Comparison of ENCODE assay signal across 8 mouse cellular contexts in genomic region chr4:155694482-155695401, GRCm38 (mm10). TPM values are rescaled to one million over a fixed set of nuclear protein-coding genes. Genes with fewer than 3 reads are reported as not detected.
DNase-seq lines count a peak whose midpoint lies in the region; ATAC-seq and TF ChIP-seq lines count a peak whose summit lies in the region.

No protein-coding gene starts in this region.

- no peaks in the 10 kb centered on the region for H3K79me2 ChIP-seq in C2C12 (ENCODE audit: control insufficient read depth, insufficient read depth)

- H3K27me3 ChIP-seq in C2C12 (ENCODE audit: control insufficient read depth, insufficient read depth, insufficient read length), result no peaks in the 10 kb centered on the region
- H3K27me3 ChIP-seq in heart, embryonic 15.5 days, result peaks cover 24% of the 10 kb centered on the region; the same call in 1 of the 2 replicates
- H3K27me3 ChIP-seq in liver, embryonic 13.5 days, result peaks cover 70% of the 10 kb centered on the region
- H3K27me3 ChIP-seq in splenic B cell, adult 2 months (ENCODE audit: control insufficient read depth, insufficient read depth, low read length, poor library complexity, severe bottlenecking), result no peaks in the 10 kb centered on the region

- no peaks in the 10 kb centered on the region for H3K9me3 ChIP-seq in heart, embryonic 15.5 days (replicated peaks)
- no peaks in the 10 kb centered on the region for H3K9me3 ChIP-seq in liver, embryonic 13.5 days (replicated peaks)

- H3K27ac ChIP-seq in embryonic fibroblast, embryonic 13.5 days (ENCODE audit: insufficient read depth, low read length), result peak overlapping the region; percentile 1
- no peak overlapping the region; the same call in 1 of the 2 replicates for H3K27ac ChIP-seq in heart, embryonic 15.5 days
- no peak overlapping the region for H3K27ac ChIP-seq in liver, embryonic 13.5 days

- peak; percentile 76 to 77 for DNase-seq in adrenal gland, postnatal 36 days
- peak; percentile 67 for DNase-seq in kidney, postnatal 14 days
- DNase-seq in liver, embryonic 13.5 days, result no peak
- DNase-seq in natural killer cell, adult 2 months (ENCODE audit: low spot score in 2 of 2), result peak; percentile 51 to 74
- peak; percentile 80 for DNase-seq in splenic B cell, adult 2 months (ENCODE audit: low read depth, low spot score)

- peak; percentile 59 for TF ChIP-seq POLR2A in embryonic fibroblast, embryonic 13.5 days (IDR thresholded peaks at IDR 0.05; ENCODE audit: low read depth, low read length)

- H3K9ac ChIP-seq in heart, embryonic 15.5 days, result peak overlapping the region; percentile 67
- H3K9ac ChIP-seq in liver, embryonic 13.5 days, result peak overlapping the region; percentile 45

- no peak for TF ChIP-seq CTCF in C2C12 (IDR thresholded peaks at IDR 0.05; ENCODE audit: control insufficient read depth, insufficient read depth, insufficient read length)
- peak; percentile 23; the same call in 1 of the 2 replicates for TF ChIP-seq CTCF in embryonic fibroblast, embryonic 13.5 days (IDR thresholded peaks at IDR 0.05; ENCODE audit: borderline replicate concordance, insufficient read depth, low read length)

- peak; percentile 69 for ATAC-seq in heart, embryonic 15.5 days (replicated peaks; ENCODE audit: insufficient number of reproducible peaks, insufficient read depth, low FRiP score, low read depth)
- 0 out of 2 replicates have a peak, but pooled peaks have one; percentile 6 for ATAC-seq in liver, embryonic 13.5 days (ENCODE audit: low read depth)

- no peaks in the 10 kb centered on the region for H3K79me3 ChIP-seq in C2C12 (ENCODE audit: low read depth)

- H3K4me3 ChIP-seq in C2C12 (ENCODE audit: insufficient read depth, poor library complexity, severe bottlenecking), result peak overlapping the region; percentile 37
- peak overlapping the region; percentile 37 for H3K4me3 ChIP-seq in embryonic fibroblast, embryonic 13.5 days (ENCODE audit: insufficient read depth, low read length)
- H3K4me3 ChIP-seq in heart, embryonic 15.5 days, result peak overlapping the region; percentile 74
- peak overlapping the region; percentile 62 for H3K4me3 ChIP-seq in liver, embryonic 13.5 days (replicated peaks)

- H3K4me1 ChIP-seq in embryonic fibroblast, embryonic 13.5 days (ENCODE audit: control insufficient read depth, insufficient read depth, low read length), result peaks cover 17% of the 10 kb centered on the region
- H3K4me1 ChIP-seq in heart, embryonic 15.5 days (replicated peaks), result peaks cover 17% of the 10 kb centered on the region
- H3K4me1 ChIP-seq in liver, embryonic 13.5 days (replicated peaks), result peaks cover 13% of the 10 kb centered on the region

- H3K36me3 ChIP-seq in C2C12 (ENCODE audit: control insufficient read depth, insufficient read depth), result no peaks in the 10 kb centered on the region
- H3K36me3 ChIP-seq in heart, embryonic 15.5 days, result no peaks in the 10 kb centered on the region
- no peaks in the 10 kb centered on the region for H3K36me3 ChIP-seq in liver, embryonic 13.5 days
- no peaks in the 10 kb centered on the region for H3K36me3 ChIP-seq in splenic B cell, adult 2 months (ENCODE audit: control insufficient read depth, insufficient read depth, low read length, poor library complexity, severe bottlenecking)

- H3K4me2 ChIP-seq in heart, embryonic 15.5 days, result peak overlapping the region; percentile 99
- peak overlapping the region; percentile 75 for H3K4me2 ChIP-seq in liver, embryonic 13.5 days

- peak overlapping the region; percentile 73 for H3ac ChIP-seq in C2C12 (ENCODE audit: control insufficient read depth, insufficient read length, low read depth)

- 2% methylated on average over 88 of the region's 92 CpGs for WGBS in heart, embryonic 15.5 days
- 1% methylated on average over 89 of the region's 92 CpGs for WGBS in liver, embryonic 13.5 days (ENCODE audit: insufficient replicate concordance)

TF ChIP-seq in C2C12, 6 proteins besides CTCF, POLR2A, EP300 and RAD21:
- TF ChIP-seq MAX (IDR thresholded peaks at IDR 0.05) (peak; percentile 85), CEBPB (IDR thresholded peaks at IDR 0.05; ENCODE audit: low read depth) (no peak), MYOG (IDR thresholded peaks at IDR 0.05; ENCODE audit: control insufficient read depth, extremely low read depth, insufficient read length) (no peak)

RNA-seq across cellular contexts. Expression of gene Fndc10, which starts 0.6 kb away (rescaled TPM):
- polyA plus RNA-seq in C2C12 (2012; fragmentation: generic; extraction: Trizol), result 9.0 TPM
- total RNA-seq in adrenal gland, postnatal 36 days (2021), result 10 to 100 TPM; 31.3 to 59.8 TPM
- polyA plus RNA-seq in embryonic fibroblast, embryonic 13.5 days (2011; ENCODE audit: insufficient read length, low read depth, missing spikeins), result 11.1 and 16.1 TPM in 2 replicates
- 3.8 and 5.0 TPM in 2 replicates for polyA plus RNA-seq in heart, embryonic 15.5 days (2015; fragmentation: Nextera tagmentation; extraction: Ambion mirVana)
- 0.39 and 0.49 TPM in 2 replicates for polyA plus RNA-seq in liver, embryonic 13.5 days (2015; fragmentation: Nextera tagmentation; extraction: Ambion mirVana)

RNA-seq across cellular contexts. Expression of gene Ssu72, which starts 9.9 kb away (rescaled TPM):
- polyA plus RNA-seq in C2C12 (2012; fragmentation: generic; extraction: Trizol), result 92.4 TPM
- total RNA-seq in adrenal gland, postnatal 36 days (2021), result 100 to 1,000 TPM in 1 of 2 experiments, 10 to 100 TPM in 1; 98.1 to 123 TPM
- 101 and 104 TPM in 2 replicates for polyA plus RNA-seq in embryonic fibroblast, embryonic 13.5 days (2011; ENCODE audit: insufficient read length, low read depth, missing spikeins)
- 97.0 and 107 TPM in 2 replicates for polyA plus RNA-seq in heart, embryonic 15.5 days (2015; fragmentation: Nextera tagmentation; extraction: Ambion mirVana)
- polyA plus RNA-seq in liver, embryonic 13.5 days (2015; fragmentation: Nextera tagmentation; extraction: Ambion mirVana), result 77.7 TPM in 2 replicates

RNA-seq across cellular contexts. Expression of gene Mib2, which starts 25.7 kb away (rescaled TPM):
- 16.2 TPM for polyA plus RNA-seq in C2C12 (2012; fragmentation: generic; extraction: Trizol)
- 10 to 100 TPM; 43.6 to 48.9 TPM for total RNA-seq in adrenal gland, postnatal 36 days (2021)
- polyA plus RNA-seq in embryonic fibroblast, embryonic 13.5 days (2011; ENCODE audit: insufficient read length, low read depth, missing spikeins), result 17.2 and 21.1 TPM in 2 replicates
- 17.3 and 23.4 TPM in 2 replicates for polyA plus RNA-seq in heart, embryonic 15.5 days (2015; fragmentation: Nextera tagmentation; extraction: Ambion mirVana)
- 3.2 and 3.7 TPM in 2 replicates for polyA plus RNA-seq in liver, embryonic 13.5 days (2015; fragmentation: Nextera tagmentation; extraction: Ambion mirVana)

RNA-seq across cellular contexts. Expression of gene Tmem240, which starts 39.9 kb away (rescaled TPM):
- 0.39 TPM for polyA plus RNA-seq in C2C12 (2012; fragmentation: generic; extraction: Trizol)
- under 1 TPM; 0.70 to 0.72 TPM for total RNA-seq in adrenal gland, postnatal 36 days (2021)
- polyA plus RNA-seq in embryonic fibroblast, embryonic 13.5 days (2011; ENCODE audit: insufficient read length, low read depth, missing spikeins), result 1.0 and 1.2 TPM in 2 replicates
- polyA plus RNA-seq in heart, embryonic 15.5 days (2015; fragmentation: Nextera tagmentation; extraction: Ambion mirVana), result 0.53 and 0.56 TPM in 2 replicates
- polyA plus RNA-seq in liver, embryonic 13.5 days (2015; fragmentation: Nextera tagmentation; extraction: Ambion mirVana), result 0.07 and 0.18 TPM in 2 replicates

RNA-seq across cellular contexts. Expression of gene Mmp23, which starts 41.6 kb away (rescaled TPM):
- 4.5 TPM for polyA plus RNA-seq in C2C12 (2012; fragmentation: generic; extraction: Trizol)
- total RNA-seq in adrenal gland, postnatal 36 days (2021), result 1 to 10 TPM; 5.5 to 8.9 TPM
- 80.7 and 93.1 TPM in 2 replicates for polyA plus RNA-seq in embryonic fibroblast, embryonic 13.5 days (2011; ENCODE audit: insufficient read length, low read depth, missing spikeins)
- polyA plus RNA-seq in heart, embryonic 15.5 days (2015; fragmentation: Nextera tagmentation; extraction: Ambion mirVana), result 65.5 and 74.9 TPM in 2 replicates
- polyA plus RNA-seq in liver, embryonic 13.5 days (2015; fragmentation: Nextera tagmentation; extraction: Ambion mirVana), result 4.9 and 6.0 TPM in 2 replicates
